Mouse (Mus musculus): ENCODE results near the gene Krt79.
A peak's percentile ranks its signal among the peaks of the same experiment; 100 is the strongest.

The Krt79 gene

DNA sequence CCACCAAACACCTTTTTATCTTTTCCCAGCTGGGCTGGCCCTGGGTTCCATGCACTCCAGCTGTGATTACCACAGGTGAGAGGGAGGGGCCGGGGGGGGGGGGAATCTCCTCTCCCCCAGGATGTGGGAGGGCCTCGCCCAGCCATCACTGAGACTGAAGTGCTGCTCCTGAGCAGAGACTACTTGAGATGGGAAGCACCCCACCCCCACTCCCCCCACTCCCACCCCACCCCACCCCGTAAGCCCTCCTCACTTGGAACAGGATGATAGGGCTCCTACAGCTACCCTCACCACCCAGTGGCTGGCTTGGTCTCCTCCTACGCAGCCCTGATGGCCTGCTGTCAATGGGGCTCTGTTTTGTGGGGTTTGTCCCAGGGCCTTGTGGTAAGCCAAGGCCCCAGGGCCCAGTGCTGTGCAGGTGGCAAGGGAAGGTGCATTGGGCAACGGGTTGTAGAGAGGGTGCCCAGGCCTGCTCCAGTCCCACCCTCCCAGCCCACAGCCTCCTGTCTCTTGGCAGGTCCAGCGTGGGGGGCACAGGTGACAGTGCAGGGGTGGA lies at the start of gene Krt79:
TSS of gene Krt79 (minus strand) at position 51 of the 556 bp plus-strand sequence.
- DNase-seq (ENCODE audit: low read depth, low spot score) = no peak

DNA sequence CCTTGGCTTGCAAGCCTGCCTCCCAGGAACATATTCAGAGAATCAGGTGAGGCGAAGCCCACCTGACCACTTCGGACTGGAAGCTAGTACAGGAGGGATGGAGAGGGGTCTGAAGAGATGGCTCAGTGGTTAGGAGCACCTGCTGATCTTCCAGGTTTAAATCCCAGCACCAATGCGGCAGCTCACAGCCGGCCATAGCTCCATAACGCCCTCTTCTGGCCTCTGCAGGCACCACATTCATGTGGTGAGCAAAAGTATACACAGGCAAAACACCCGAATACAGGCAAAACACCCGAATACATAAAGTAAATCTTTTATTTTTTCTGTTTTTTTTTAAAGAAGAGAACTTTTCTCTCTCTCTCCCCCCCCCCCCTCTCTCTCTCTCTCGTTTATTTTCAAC lies 48.6 kb upstream of the Krt79 start:
- DNase-seq (ENCODE audit: low read depth, low spot score) = no peak

DNA sequence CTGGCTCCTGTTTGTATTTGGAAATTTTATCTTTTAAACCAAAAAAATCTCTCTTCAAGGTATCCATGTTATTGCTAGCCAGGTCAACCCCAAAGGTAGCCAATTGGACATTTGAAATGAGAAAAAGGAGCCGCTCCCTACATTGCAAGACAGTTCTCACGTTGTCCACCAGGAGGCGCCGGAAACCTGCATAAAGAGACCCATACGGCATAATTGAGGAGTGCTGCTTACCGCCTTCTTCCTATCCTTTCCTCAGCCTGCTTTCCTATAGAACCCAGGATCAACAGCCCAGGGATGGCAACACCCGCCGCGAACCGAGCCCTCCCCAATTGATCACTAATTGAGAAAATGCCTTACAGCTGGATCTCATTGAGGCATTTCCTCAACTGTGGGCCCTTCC lies 48.0 kb upstream of the Krt79 start:
- peak; percentile 77 for DNase-seq (ENCODE audit: low read depth, low spot score)

DNA sequence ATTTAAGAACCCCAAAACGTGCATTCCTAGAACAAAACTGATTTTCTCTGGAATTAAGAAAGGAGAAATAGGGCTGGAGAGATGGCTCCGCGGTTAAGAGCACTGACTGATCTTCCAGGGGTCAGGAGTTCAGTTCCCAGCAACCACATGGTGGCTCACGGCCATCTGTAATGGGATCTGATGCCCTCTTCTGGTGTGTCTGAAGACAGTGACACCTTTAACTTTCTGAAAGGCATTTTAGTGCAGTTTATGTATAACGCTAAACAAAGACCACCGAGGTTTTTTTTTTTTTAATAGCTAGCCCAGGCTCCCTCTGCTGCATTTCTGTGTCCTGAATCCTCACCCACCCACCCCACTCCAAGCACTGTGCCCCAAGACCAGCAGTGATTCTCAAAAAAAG lies 44.6 kb upstream of the Krt79 start:
- DNase-seq (ENCODE audit: low read depth, low spot score) = no peak

DNA sequence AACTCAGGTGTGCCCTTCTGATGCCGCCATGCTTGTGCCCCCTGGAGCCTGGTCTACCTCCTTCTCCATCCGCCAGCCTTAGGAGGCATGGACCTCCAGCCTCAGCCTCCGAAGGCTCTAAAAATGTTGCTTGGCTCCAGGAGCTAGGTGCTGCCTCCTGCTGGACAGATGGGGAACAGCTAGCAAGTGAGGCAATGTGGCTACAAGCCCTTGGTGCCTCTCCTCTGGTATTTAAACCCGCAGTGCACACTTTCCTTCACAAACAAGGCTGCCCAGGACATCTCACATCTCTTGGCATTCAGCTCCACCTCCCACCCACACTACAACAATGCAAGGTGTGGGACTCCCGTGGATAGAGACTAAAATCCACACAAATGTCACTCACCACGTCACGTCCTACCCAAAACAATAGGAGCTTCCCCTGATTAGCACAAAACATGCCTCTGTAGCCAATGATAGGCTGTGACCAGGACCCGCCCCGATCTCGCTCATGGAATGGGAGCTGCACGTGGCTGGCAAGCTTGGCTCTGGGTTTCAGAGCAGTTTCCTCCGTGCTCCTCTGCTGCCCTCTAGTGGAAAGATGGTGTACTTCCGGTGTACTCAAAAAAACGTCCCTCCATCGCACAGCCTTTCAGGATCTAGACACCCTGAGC lies 44.0 kb upstream of the Krt79 start:
- DNase-seq (ENCODE audit: low read depth, low spot score) = peak; percentile 86

DNA sequence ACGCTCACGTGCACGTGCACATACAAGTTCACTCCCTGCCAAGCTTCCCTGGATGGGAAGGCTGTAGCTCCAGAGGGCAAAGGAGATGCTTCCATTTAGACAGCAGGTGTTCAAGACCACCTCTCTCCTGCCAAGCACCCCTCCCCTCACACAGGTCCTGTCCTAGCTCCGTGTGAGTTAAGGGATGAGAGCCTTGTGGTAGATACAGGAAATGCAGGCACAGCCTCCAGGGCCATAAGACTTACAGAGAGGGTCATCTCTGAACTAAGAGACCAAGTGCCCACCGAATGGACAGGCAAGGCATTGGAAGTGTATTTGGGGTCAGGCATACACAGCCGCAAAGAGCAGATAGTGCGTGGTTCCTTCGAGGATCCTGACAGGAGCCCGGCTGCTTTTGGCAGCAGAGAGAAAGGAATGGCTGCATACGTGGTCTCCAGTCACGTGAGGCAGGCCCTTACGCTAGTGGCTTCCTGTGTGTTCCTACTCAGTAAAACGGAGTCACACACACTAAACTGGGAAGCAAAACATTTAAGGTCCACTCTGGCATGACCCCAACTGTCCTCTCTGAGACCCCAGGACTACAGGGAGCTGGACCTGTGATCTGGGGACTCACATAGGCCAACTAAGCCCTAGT lies 43.3 kb upstream of the Krt79 start:
- DNase-seq (ENCODE audit: low read depth, low spot score) = no peak

DNA sequence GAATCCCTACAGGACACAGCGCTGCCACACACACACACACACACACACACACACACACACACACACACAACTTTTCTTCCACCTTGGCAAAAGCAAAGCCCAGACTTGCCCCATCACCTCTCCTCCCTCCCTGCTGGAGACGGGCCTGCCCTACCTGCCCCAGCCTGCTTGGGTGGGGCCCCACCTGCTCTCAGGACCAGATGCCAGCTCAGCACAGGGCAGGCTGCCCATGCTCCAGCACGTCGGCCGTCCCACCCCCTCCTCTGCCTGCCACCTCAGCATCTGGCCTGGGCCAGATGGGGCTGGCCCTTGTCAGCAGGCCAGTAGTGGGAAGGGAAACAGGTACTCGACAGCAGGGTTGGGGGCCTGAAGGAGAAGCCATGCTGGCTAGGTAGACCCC lies 40.7 kb upstream of the Krt79 start:
- DNase-seq (ENCODE audit: low read depth, low spot score) = no peak

DNA sequence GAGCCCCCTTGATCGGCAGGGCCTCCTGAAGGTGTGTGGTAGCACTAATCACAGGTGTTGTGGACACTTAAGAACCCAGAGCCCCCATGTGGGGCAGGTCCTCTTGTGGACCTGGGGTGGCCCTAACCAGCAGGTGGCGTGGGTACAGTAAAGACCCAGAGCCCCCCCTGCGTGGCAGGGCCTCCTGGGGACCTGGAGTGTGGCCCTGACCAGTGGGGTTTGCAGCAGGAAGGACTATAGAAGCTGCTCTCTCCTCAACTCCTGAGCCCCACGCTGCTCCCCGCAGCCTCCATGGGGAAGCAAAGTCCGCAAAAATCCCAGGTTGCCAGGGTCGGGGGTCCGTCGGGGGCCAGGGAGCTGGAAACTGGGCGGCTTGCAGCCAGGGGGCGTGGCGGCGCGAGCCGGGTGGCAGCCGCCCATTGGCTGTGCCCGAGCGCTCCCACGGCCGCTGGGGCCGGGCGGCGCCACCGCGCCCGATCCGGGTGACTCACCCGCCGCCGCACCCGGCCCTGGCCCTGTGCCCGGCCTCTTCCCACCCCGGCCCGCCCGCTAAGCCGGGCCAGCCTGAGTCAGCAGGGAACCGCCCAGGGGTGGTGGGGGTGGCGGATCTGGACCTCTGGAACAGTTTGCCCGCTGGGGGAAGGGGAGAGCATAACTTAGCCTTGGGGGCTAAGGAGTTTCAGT lies 37.1 kb upstream of the Krt79 start:
- DNase-seq (ENCODE audit: low read depth, low spot score) = peak; percentile 81

DNA sequence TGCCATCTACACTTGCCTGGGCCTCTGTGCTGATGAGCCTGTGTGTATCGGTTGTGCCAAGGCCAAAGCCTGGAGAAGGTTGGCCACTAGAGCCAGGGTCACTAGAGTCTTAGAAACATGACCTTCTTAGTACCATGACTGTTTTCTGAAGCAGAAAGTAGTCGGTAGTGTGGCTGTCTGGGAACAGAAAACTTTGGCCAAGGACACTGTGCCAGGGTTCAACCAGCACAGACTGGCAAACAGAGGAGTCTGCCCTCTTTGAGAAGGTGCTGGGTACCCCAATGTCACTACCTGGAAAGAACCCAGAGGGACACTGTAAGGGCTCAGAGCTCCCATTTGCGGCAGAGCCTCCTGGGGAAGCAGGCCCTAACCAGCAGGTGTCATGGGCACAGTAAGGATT lies 36.5 kb upstream of the Krt79 start:
- no peak for DNase-seq (ENCODE audit: low read depth, low spot score)

DNA sequence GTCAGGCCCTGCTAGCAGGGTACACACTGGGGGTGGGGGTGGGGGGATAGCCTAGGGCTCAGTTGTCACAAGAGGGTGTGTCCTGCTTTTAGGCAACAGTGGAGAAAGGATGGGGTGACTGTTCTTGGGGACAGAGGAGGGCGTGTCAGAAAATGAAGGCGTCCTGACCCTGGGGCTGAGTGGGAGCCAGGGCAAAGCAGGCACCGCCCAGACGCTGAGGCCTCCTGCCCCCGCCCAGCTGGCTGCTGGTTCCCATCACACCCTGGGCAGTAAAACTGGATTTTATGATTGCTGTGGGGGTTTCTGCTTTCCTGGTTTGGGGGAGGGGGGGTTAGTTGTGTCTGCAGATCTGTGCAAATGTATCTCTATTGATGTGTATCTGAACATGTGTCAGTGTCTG lies 35.9 kb upstream of the Krt79 start:
- DNase-seq (ENCODE audit: low read depth, low spot score) = no peak

DNA sequence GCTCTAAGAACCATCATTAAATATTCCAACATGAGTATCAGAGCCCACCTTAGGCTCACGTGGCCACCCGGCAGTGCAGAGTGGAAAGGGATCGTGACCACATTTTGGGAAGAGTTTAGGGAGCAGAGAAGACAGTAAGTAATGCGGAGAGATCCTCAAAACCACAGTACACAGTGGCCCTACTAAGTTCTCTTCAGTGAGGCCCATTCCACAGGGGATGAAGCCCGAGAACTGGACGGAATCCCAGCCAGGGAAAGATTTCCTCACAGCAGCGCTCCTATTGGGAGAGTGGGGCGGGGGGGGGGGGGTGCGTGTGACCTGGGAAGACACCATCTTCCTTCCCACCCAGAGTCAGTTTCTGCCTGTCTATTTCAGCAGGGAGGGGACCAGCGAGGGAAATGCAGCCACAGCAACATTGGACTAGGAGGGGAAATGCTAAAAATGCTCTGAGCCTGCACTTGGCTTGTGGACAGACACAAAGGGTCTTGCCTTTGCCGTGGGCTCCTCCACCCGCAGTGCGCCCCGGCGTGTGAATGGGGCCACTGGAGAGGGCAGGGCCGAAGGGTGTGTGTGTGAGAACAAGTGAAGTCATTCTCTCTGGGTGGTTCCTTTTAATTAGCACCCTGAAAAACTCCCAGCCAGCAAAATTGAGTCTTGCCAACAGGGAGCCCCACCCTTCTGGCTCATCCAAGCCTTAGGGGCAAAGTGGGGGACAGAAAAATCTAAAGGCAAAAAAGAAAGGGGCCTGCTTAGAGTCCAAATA lies 34.1 kb upstream of the Krt79 start:
- DNase-seq (ENCODE audit: low read depth, low spot score) = no peak

DNA sequence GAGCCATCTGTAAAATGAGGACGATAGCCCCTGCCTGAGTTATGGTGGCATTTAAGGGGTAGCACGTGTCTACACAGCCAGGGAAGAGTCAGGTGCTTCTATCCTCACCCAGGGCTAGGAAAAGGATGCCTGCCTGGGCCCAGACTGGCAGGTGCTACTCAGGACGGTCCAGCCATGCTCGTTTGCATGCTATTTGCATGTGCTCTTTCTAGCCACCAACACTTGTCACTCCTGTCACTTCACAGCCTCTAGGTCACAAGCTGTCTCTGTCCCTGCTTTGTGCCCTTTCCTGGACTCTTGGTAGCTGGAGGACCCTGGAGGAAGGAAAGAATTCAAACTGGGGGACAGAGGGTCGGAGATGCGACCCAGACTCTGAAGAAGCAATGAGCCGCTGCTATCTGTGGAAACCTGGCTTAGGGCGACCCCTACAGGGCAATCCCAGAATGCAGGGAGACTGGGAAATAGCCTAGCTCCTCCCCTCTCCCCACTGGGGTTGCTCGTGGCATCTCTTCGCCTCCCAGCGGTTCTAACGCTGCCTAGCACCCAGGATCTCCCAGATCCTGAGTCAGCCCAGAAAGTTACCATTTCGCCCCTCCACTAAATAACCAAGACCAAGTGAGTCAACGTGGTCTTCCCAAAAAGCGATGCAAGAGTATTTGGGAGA lies 33.4 kb upstream of the Krt79 start:
- DNase-seq (ENCODE audit: low read depth, low spot score) = peak; percentile 90

DNA sequence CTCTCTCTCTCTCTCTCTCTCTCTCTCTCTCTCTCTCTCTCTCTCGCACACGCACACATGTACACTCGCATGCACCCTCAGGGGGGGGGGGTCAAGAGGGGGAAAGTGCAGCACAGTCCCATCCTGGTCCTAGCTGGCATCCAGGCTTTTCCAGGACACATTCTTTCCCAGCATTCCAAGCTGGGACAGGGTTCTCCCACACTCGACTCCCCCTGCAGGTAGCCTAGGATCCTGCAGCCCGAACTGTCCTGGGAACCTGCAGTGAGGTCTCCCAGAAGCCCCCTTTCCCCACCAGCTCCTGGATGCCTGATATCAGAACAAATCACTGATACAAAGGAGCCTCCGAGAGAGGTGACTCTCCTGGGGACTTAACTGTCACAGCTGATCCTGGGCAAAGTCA lies 30.4 kb upstream of the Krt79 start:
- DNase-seq (ENCODE audit: low read depth, low spot score) = no peak

DNA sequence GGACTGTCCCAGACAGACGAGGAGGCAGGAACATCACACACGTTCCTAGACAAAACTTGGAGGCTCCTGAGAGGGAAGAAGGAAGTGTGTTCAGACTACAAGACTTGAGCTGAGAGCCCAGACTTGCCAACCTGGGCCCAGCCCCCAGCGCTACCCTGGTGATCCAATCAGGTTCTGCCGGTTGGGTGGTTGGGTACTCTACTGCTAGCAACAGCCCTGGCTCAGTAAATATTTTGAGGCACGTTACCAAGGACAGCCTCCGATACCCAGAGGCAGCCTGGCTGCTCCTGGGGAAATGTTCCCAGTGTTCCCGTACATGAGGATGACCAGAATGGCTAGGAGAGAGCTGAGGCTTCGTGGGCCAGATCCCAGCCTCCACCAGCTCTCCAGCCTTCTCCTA lies 26.7 kb upstream of the Krt79 start:
- DNase-seq (ENCODE audit: low read depth, low spot score) = no peak

DNA sequence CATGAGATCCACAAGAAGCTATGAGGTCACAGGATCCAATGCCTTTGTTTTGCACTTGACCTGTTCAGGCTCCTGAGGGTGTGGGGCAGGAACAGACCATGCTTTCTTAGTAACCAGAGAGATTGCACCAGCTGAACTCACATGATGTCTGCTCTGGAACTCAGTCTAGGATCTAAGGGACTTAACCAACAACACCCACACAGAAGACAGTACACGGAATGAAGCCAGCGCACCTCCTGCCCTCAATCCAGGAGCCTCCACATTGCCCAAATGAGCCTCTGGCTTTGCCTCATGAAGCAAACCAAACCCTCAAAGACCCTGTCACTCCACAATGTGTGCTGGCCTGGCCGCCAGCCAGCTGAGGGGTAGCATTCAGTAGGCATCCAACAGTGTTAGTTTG lies 18.8 kb upstream of the Krt79 start:
- DNase-seq (ENCODE audit: low read depth, low spot score) = no peak

DNA sequence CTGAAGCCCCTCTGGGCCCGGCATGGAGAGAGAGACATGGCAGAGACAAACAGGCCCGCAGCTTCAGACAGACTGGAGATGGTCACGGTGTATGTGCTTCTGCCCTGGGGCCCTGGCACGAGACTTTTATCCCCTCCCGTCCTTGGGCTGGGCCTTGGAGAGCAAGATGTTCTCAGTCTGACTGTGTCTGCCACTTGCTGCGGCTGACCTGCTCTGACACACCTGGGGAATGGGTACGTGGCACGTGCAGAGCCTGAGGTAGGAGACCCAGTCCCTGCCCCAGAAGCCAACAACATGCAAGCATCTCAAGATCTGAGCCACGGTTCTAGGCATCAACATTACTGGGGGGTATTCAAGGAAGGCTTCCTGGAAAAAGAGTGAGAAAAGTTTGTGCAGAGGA lies 14.1 kb upstream of the Krt79 start, which contains the start of gene Krt78:
TSS of gene Krt78 (minus strand) at position 101 of the 400 bp plus-strand sequence.
- DNase-seq (ENCODE audit: low read depth, low spot score) = no peak

DNA sequence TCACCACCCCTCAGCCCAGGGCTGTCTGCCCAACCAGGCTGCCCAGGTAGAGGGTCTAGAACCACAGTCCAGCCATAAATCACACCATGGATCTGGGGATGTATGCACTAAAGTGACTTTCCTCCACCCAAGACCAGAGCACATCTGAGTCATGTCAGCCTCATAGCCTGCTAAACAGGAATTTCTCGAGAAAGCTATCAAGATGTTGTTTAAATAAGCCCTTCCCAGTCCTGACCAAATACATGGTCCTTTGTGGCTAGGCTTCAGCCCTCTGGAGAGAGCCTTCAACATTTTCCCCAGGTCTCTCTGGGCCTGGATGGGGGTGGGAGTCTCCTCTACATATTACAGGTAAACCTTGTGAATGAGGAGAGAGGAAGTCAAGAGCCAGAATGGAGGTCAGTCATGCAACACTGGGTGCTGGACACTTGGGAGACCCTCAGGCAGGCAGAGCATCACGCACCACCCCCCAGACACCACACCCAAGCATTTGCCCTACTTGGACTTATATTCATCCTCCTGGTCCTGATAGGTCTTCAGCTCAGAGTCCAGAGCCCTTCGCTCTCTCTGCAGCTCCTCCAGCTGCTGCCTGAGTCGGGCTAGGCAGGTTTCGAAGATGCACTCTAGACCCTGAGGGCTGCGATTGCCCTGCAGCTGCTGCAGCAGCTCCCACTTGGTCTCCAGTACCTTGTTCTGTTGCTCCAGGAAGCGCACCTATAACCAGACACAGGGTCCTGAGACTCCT lies 12.8 kb upstream of the Krt79 start:
- DNase-seq (ENCODE audit: low read depth, low spot score) = no peak

DNA sequence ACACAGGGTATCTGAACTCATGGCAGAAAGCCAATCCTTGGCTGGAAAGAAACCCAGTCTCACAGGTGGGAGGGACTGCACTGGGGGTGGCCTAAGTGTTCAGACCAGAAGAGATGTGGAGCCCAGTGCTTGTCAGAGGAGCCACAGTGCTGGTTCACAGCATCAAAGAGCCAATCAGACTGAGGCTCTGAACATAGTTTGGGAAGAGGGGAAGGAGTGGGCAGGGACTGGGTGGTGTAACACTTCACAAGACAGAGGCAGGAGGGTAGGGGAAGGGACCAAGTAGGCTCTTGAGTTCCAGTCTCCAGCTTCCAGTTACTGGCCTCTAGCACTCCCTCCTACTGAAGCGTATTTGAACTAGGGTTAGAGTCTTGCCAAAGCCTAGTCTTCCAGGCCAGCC lies 5.3 kb upstream of the Krt79 start:
- DNase-seq (ENCODE audit: low read depth, low spot score) = no peak

DNA sequence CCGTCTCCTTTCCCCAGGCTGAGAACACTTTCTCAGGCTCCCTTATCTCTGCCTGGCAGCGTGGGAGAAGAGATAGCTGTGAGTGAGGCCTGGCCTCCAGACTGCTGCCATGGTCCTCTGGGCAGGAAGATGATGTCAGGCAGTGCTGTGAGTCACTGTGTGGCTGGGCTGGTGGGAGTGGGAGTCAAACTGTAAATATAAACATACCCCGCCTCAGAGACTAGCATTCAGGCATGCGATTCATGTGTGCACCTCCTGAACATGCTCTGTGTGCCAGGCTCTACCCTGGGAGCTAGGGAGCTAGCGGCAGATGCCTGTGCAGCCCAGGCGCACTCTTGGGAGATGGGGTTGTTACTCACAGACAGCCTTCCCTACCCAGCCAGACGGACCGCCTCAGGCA lies 1.8 kb upstream of the Krt79 start:
- DNase-seq (ENCODE audit: low read depth, low spot score) = no peak

DNA sequence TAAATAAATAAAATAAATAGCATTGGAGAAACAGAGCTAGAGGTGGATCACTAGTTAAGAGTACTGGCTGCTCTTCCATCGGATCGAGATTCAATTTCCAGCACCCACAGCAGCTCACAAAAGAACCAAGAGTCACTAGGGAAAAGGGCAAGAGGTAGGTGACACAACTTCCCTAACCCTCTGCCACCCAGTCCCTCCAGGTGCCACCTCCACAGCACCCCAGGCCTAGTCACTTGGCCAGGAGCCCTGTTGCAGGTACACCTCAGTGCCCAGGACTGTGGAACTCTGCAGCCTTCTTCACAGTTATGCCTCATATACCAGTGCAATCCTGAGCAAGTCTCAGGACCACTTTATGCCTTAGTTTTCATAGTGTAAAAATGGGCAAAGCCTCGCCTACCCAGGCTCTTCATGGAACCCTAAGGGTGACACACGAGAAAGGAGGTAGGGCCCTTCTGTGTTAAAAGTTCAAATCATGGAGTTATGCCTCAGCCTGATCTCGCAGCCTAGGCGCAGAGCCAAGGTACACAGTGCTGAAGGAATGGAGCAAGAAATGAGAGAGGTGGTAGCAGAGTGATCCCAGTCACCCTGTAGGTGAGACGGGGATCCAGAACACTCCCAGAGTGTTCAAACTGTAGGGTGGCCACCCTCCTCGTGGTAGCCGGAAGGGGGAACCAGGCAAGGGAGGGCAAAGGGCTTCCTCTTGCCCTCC lies 1.4 kb downstream of the Krt79 start:
- no peak for DNase-seq (ENCODE audit: low read depth, low spot score)

Data from retina, postnatal 7 days (tissue).